Mouse (Mus musculus): ENCODE measurements around the gene Clspn. TPM values are rescaled to one million over a fixed set of nuclear protein-coding genes. Genes with fewer than 3 reads are reported as not detected.

Gene Clspn
- polyA plus RNA-seq, 1 experiment from 2014 or later, result 54.3 TPM

GRCm38 (mm10) chr4:126563798-126564197 lies 7.1 kb downstream of the Clspn start:
- DNase-seq (no peak), ATAC-seq (ENCODE audit: insufficient read depth) (no peak)
- Histone ChIP-seq H3K4me1 (ENCODE audit: insufficient read depth) (no peaks in the 10 kb centered on the region), H3K4me2 (no peak overlapping the region), H3K4me3 (ENCODE audit: low read depth, low read length) (no peak overlapping the region), H3K9me3 (ENCODE audit: low read depth, low read length) (no peaks in the 10 kb centered on the region), H3K36me3 (ENCODE audit: insufficient read depth) (peaks cover 79% of the 10 kb centered on the region), H3K9ac (no peak overlapping the region), H3K27ac (ENCODE audit: low read depth) (no peak overlapping the region), H3K27me3 (ENCODE audit: insufficient read depth, low read length) (no peaks in the 10 kb centered on the region)
- WGBS, result 86% methylated on average over 6 of the region's 6 CpGs
- no peak for TF ChIP-seq CTCF (IDR thresholded peaks at IDR 0.05; ENCODE audit: low read depth)

GRCm38 (mm10) chr4:126567243-126567642 lies 10.5 kb downstream of the Clspn start:
- DNase-seq (no peak), ATAC-seq (ENCODE audit: insufficient read depth) (no peak)
- Histone ChIP-seq H3K36me3 (ENCODE audit: insufficient read depth) (peaks cover 72% of the 10 kb centered on the region), H3K27me3 (ENCODE audit: insufficient read depth, low read length) (no peaks in the 10 kb centered on the region), H3K4me2 (no peak overlapping the region), H3K27ac (ENCODE audit: low read depth) (no peak overlapping the region), H3K9ac (no peak overlapping the region), H3K9me3 (ENCODE audit: low read depth, low read length) (no peaks in the 10 kb centered on the region), H3K4me1 (ENCODE audit: insufficient read depth) (no peaks in the 10 kb centered on the region), H3K4me3 (ENCODE audit: low read depth, low read length) (no peak overlapping the region)
- TF ChIP-seq CTCF (IDR thresholded peaks at IDR 0.05; ENCODE audit: low read depth), result no peak
- WGBS, result 92% methylated on average over 4 of the region's 4 CpGs

- Histone ChIP-seq H3K9me3 (ENCODE audit: low read depth, low read length) (no peaks in the 10 kb centered on the region), H3K9ac (no peak overlapping the region), H3K36me3 (ENCODE audit: insufficient read depth) (peaks cover 74% of the 10 kb centered on the region), H3K27ac (ENCODE audit: low read depth) (no peak overlapping the region), H3K4me3 (ENCODE audit: low read depth, low read length) (no peak overlapping the region), H3K4me2 (no peak overlapping the region), H3K4me1 (ENCODE audit: insufficient read depth) (no peaks in the 10 kb centered on the region), H3K27me3 (ENCODE audit: insufficient read depth, low read length) (no peaks in the 10 kb centered on the region)
- no peak for TF ChIP-seq CTCF (IDR thresholded peaks at IDR 0.05; ENCODE audit: low read depth)
- DNase-seq (no peak), ATAC-seq (ENCODE audit: insufficient read depth) (no peak)
- 92% methylated on average over 3 of the region's 3 CpGs for WGBS
These were observed 13.0 kb downstream of the Clspn start for GRCm38 (mm10) chr4:126569783-126570182.

GRCm38 (mm10) chr4:126576281-126576680 lies 19.5 kb downstream of the Clspn start:
- Histone ChIP-seq H3K4me3 (ENCODE audit: low read depth, low read length) (no peak overlapping the region), H3K4me1 (ENCODE audit: insufficient read depth) (no peaks in the 10 kb centered on the region), H3K36me3 (ENCODE audit: insufficient read depth) (peaks cover 100% of the 10 kb centered on the region), H3K9ac (no peak overlapping the region), H3K27me3 (ENCODE audit: insufficient read depth, low read length) (no peaks in the 10 kb centered on the region), H3K27ac (ENCODE audit: low read depth) (no peak overlapping the region), H3K4me2 (no peak overlapping the region), H3K9me3 (ENCODE audit: low read depth, low read length) (no peaks in the 10 kb centered on the region)
- no peak for TF ChIP-seq CTCF (IDR thresholded peaks at IDR 0.05; ENCODE audit: low read depth)
- ATAC-seq (ENCODE audit: insufficient read depth) (no peak), DNase-seq (no peak)
- 88% methylated on average over 5 of the region's 5 CpGs for WGBS

- no peak overlapping the region for H3K4me3 ChIP-seq (ENCODE audit: low read depth, low read length)
- 79% methylated on average over 3 of the region's 3 CpGs for WGBS
These were observed 21.2 kb downstream of the Clspn start for GRCm38 (mm10) chr4:126577920-126578319.

GRCm38 (mm10) chr4:126579077-126579476 lies 22.3 kb downstream of the Clspn start:
- no peak for ATAC-seq (ENCODE audit: insufficient read depth)
- no peak overlapping the region for H3K4me2 ChIP-seq
- H3K9ac ChIP-seq, result no peak overlapping the region
- H3K4me1 ChIP-seq (ENCODE audit: insufficient read depth), result no peaks in the 10 kb centered on the region
- DNase-seq, result no peak
- TF ChIP-seq CTCF (IDR thresholded peaks at IDR 0.05; ENCODE audit: low read depth), result no peak
- no peak overlapping the region for H3K4me3 ChIP-seq (ENCODE audit: low read depth, low read length)
- H3K27ac ChIP-seq (ENCODE audit: low read depth), result no peak overlapping the region
- peaks cover 98% of the 10 kb centered on the region for H3K36me3 ChIP-seq (ENCODE audit: insufficient read depth)
- H3K9me3 ChIP-seq (ENCODE audit: low read depth, low read length), result no peaks in the 10 kb centered on the region
- no peaks in the 10 kb centered on the region for H3K27me3 ChIP-seq (ENCODE audit: insufficient read depth, low read length)
- WGBS, result 76% methylated on average over 2 of the region's 2 CpGs

More at GRCm38 (mm10) chr4:126577920-126578319, 21.2 kb downstream of the Clspn start:
- ATAC-seq (ENCODE audit: insufficient read depth), result no peak
- no peaks in the 10 kb centered on the region for H3K4me1 ChIP-seq (ENCODE audit: insufficient read depth)
- no peak overlapping the region for H3K9ac ChIP-seq
- H3K9me3 ChIP-seq (ENCODE audit: low read depth, low read length), result no peaks in the 10 kb centered on the region
- TF ChIP-seq CTCF (IDR thresholded peaks at IDR 0.05; ENCODE audit: low read depth), result no peak
- no peak overlapping the region for H3K27ac ChIP-seq (ENCODE audit: low read depth)
- H3K27me3 ChIP-seq (ENCODE audit: insufficient read depth, low read length), result no peaks in the 10 kb centered on the region
- no peak overlapping the region for H3K4me2 ChIP-seq
- DNase-seq, result no peak
- H3K36me3 ChIP-seq (ENCODE audit: insufficient read depth), result peaks cover 98% of the 10 kb centered on the region

- Histone ChIP-seq H3K9me3 (ENCODE audit: low read depth, low read length) (no peaks in the 10 kb centered on the region), H3K4me3 (ENCODE audit: low read depth, low read length) (no peak overlapping the region), H3K36me3 (ENCODE audit: insufficient read depth) (peaks cover 82% of the 10 kb centered on the region), H3K9ac (no peak overlapping the region), H3K4me1 (ENCODE audit: insufficient read depth) (no peaks in the 10 kb centered on the region), H3K4me2 (no peak overlapping the region), H3K27ac (ENCODE audit: low read depth) (no peak overlapping the region), H3K27me3 (ENCODE audit: insufficient read depth, low read length) (no peaks in the 10 kb centered on the region)
- DNase-seq (no peak), ATAC-seq (ENCODE audit: insufficient read depth) (no peak)
- TF ChIP-seq CTCF (IDR thresholded peaks at IDR 0.05; ENCODE audit: low read depth), result no peak
- WGBS, result 90% methylated on average over 13 of the region's 13 CpGs
These were observed 29.0 kb downstream of the Clspn start for GRCm38 (mm10) chr4:126585739-126586138.

- no peak for DNase-seq
- no peaks in the 10 kb centered on the region for H3K4me1 ChIP-seq (ENCODE audit: insufficient read depth)
- no peak for TF ChIP-seq CTCF (IDR thresholded peaks at IDR 0.05; ENCODE audit: low read depth)
- peaks cover 52% of the 10 kb centered on the region for H3K36me3 ChIP-seq (ENCODE audit: insufficient read depth)
- H3K9ac ChIP-seq, result no peak overlapping the region
- WGBS, result 83% methylated on average over 6 of the region's 6 CpGs
- ATAC-seq (ENCODE audit: insufficient read depth), result no peak
- H3K27ac ChIP-seq (ENCODE audit: low read depth), result no peak overlapping the region
- H3K4me2 ChIP-seq, result no peak overlapping the region
- no peak overlapping the region for H3K4me3 ChIP-seq (ENCODE audit: low read depth, low read length)
- H3K9me3 ChIP-seq (ENCODE audit: low read depth, low read length), result no peaks in the 10 kb centered on the region
- H3K27me3 ChIP-seq (ENCODE audit: insufficient read depth, low read length), result no peaks in the 10 kb centered on the region
These were observed 35.3 kb downstream of the Clspn start for GRCm38 (mm10) chr4:126592039-126592438.
